Mouse (Mus musculus) heart, postnatal 4 days (tissue): Measurements from ENCODE around the gene Slc6a20a. TPM values are rescaled to one million over a fixed set of nuclear protein-coding genes. Genes with fewer than 3 reads are reported as not detected.
"Not testable (repeated sequence)": the region's sequence is repeated elsewhere in the genome, so short reads cannot be mapped to it uniquely, and the experiment has no call there.

ENCODE experiments used
- DNase-seq: peaks from one replicate; pipeline ENCODE4 v3.0.0; 2021
- total RNA-seq, 2 experiments: library from RNA; stranded (reverse); gene quantifications; 2 replicates each; pipeline ENCODE4 v1.2.3; 2021

Slc6a20a gene
- not detected for total RNA-seq

- DNase-seq, result peak; percentile 5
These were observed at the start of gene Slc6a20a, which contains the start of gene Ccr9 for GRCm38 (mm10) chr9:123678327-123679105. Slc6a20a (minus strand) TSS chr9:123678885. Ccr9 (plus strand) TSS chr9:123678439.

- no peak for DNase-seq
These were observed 44.2 kb upstream of the Slc6a20a start for GRCm38 (mm10) chr9:123722737-123723493.

- peak; percentile 97 for DNase-seq
These were observed 38.7 kb upstream of the Slc6a20a start, which contains the start of gene Lztfl1 for GRCm38 (mm10) chr9:123717186-123718008. Lztfl1 (minus strand) TSS chr9:123717697.

DNA sequence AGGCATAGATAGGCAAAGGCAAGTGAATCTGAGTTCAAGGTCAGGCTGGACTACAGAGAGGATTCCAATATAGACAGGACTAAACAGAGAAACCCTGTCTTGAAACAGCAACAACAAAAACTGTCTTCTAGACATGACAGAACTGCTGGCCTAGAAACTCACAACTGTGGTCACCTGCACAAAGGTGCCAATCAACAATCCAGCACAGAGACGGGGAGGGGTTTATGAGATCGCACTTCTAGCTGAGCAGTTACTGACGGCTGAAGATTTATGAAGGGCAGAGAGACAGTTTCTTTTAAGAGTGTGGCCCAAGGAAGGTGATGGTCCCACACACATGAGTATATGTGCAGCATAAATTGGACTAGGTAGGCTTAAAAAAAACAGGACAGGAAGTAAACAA, 37.6 kb upstream of the Slc6a20a start:
- DNase-seq, result no peak

- no peak for DNase-seq
These were observed 34.4 kb upstream of the Slc6a20a start for GRCm38 (mm10) chr9:123713111-123713510.

DNA sequence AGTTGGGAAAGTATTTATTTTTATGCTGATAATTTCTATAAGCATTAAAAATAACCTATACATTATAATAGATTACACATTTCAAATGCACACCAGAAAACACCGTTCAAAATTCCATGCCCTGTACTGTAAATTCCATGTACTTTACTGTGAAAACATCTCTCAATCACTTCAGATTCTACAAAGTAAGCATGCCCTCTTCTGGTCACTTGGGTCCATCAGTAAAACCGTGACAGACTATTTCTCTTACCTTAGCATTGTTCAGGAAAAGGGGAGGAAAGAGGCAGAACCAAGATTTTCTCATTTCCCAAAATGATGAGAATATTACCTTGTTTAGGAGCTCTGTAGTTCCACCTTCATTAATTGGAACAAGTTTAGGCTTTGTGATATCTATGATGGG, 30.5 kb upstream of the Slc6a20a start:
- DNase-seq, result no peak

DNA sequence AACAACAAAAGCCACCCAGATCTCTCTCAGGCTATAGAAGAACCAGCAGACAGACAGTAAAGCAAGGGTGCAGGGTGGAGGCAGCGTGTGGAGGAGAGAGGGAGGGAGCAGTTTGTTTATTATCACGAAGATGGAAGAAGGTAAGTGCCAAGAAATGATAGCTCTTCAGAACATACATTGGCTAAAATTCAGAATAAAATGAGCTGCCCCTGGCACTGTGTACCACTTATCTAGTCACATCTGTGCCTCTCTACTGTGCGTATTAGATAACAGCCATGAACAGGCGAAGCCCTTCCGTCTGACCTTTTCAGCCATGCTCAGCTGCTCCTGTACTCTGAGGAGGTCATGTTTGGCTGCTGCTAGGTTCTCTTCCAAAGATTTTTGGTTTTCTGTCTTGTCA, 23.1 kb upstream of the Slc6a20a start:
- no peak for DNase-seq

- no peak for DNase-seq
These were observed 17.1 kb upstream of the Slc6a20a start for GRCm38 (mm10) chr9:123695634-123696302.

DNA sequence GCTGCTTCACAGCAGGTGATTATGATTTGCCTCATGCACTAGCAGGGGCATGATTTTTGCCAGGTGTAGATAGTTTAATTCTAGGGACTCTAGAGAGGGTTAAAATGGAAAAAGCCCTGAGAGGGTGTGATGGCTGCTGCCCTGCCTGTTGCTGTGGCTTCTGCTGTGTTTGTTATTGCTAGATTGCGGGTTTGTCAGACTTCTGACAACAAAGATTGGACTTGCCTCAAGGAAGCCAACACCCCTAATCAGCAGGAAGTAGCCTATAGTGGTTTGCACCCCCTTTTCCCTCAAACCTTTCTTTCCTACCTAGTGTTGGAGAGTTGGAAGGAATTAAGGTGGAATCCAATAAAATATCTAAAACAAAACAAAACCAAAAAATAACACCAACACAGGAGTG, 9.5 kb upstream of the Slc6a20a start:
- no peak for DNase-seq

DNA sequence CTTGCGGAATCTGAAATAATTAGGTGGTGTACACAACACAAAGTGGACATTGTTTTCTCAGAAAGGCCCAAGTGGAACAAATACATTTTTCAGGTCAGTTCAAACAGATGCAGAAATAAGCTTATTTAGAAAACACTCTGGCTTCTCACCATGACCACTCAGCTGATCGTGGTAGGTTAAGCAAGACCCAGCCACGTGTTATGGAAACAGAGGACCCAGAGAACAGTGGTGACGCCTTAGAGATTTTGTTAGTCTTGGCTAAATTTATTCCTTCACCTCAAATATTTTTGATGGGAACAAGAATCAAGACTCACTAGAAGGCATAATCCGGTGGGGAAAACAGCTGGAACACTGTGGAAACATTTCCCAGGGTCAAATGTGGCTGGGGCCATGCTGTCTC, 7.5 kb upstream of the Slc6a20a start:
- no peak for DNase-seq

DNA sequence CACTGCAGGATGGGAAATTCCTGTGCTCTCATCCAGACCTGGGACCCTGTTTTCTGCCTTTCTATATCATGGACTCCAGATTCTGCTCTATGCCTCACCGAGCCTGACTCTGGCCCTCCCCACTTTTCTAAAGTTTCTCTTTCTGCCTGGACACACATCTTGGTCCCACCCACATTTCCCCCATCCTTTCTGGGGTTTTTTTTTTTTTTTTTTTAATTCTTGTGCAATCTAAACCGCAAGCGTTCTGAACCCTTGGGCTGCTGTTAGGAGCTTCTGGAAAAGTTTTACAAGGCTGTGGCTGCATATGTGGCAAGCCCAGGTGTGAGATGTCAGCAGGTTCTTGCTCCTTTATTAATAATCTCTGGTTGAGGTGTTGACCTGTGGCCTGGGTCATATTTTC, 5.0 kb upstream of the Slc6a20a start:
- DNase-seq, result no peak

GRCm38 (mm10) chr9:123679198-123679597, 513 bp upstream of the Slc6a20a start:
- DNase-seq, result no peak

- peak; percentile 24 for DNase-seq
These were observed 13.0 kb downstream of the Slc6a20a start for GRCm38 (mm10) chr9:123665645-123666044.

DNA sequence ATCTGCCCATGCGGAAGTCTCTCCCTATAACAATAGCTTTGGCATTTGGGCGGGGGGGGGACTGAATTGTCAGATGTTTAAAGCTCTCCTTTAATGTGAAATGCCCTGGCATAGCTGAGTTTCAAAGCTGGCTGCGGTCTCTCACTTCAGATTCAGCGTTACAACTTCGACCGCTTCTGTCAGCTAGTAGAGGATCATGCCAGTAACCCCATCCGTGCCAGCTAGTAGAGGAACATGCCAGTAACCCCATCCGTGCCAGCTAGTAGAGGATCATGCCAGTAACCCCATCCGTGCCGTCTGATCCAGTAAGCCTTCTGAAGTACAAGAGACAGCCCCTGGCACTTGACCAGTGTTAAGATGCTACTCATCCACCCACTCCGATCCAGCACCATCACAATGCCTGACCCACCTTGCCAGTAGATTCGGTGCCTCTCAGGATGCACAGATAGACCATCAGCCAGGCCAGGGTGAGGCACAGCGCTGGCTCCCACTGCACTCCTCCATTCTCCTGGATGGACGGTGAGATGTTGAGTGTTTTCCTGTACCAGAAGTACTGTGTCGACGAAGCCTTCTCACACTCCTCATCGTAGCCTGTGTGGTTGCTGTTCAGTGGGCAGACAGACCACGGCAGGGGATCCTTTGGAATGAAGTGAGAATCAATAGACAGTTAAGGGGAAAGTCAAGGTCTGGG, 18.6 kb downstream of the Slc6a20a start:
- not testable (repeated sequence) for DNase-seq

GRCm38 (mm10) chr9:123658981-123659380, 19.7 kb downstream of the Slc6a20a start:
- DNase-seq, result no peak

DNA sequence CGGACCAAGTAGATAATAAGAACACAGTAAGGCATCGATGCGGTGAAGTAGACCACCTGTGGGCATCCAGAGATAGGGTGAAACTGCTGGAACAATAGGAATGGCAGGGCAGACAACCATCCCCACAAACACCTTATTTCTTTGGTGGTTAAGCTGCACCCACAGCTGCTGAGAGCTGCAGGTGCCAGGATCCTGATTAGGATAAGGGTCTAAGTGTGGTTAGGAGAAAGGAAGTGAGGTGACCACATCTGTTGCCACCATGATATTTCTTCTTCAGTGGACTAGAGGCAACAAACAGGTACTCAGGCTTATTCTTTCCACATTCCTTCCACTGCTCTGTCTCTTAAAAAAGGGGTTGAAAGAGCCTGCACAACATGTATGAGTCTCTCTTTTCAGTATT, 21.2 kb downstream of the Slc6a20a start:
- no peak for DNase-seq

GRCm38 (mm10) chr9:123651369-123651768, 27.3 kb downstream of the Slc6a20a start:
- DNase-seq, result no peak

DNA sequence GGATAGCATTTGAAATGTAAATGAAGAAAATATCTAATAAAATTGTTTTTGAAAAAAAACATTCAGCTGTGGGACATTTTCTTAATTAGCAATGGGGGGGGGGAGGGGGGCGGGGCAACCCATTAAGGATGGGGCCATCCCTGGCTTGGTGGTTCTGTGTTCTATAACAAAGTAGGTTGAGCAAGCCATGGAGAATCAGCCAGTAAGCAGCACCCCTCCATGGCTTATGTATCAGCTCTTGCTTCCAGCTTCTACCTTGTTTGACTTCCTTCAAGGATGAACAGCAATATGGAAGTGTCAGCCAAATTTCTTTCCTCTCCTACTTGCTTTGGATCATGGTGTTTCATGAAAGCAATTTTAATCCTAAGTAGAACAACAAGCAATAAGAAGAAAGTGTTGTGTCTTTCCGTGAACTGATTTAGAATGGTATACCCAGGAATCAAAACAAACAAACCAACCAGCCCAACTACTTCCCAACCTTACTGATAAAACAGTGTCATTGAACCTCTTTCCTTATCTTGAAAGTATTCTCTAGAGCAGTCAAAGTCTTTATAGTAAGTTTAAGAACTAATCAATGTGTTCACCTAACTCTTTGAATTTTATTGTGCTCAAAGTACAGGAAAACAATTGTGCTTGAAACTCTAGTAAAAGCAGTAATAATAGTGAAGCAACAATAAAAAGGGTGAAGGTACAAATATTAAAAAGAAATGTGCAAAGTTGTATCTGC, 28.7 kb downstream of the Slc6a20a start:
- no peak for DNase-seq

GRCm38 (mm10) chr9:123640106-123640505, 38.6 kb downstream of the Slc6a20a start:
- DNase-seq, result no peak

DNA sequence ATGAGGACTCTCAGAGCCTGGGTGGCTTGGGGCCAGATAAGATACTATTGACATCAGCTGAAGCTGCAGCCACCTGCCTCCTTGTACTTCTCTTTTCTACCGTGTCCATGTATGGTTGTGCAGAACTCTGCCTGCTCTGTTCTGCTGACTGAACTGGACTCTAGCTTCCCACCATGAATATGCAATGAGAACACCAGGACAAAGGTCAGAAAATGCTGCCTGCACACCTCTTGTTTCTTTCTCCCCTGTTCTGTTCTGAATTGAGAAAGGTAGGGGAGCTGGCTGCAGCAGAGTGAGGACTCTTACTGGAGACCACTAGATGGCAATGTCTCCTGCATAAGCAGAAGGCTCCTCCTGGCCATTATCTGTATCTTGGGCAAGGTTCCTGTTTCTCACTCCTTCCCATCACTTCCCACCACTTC, 40.0 kb downstream of the Slc6a20a start:
- peak; percentile 35 for DNase-seq

DNA sequence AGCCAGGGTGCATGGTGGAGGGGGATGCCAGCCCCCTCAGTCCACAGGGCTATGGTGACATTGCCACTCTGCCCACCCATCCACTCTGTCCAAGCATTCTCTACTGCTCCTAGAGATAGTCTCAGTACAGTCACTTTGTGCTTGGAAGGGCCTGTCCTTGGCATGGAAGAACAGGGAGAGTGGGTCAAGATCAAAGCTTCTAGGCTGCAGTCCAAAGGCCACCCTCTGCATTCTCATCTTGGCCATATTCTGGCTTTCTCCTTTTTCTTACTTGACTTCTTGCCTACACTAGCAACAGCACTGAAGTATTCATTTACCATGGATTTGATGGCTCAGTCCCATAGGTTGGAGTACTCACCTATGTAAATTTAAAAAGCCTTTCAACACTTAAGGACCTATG, 40.5 kb downstream of the Slc6a20a start:
- no peak for DNase-seq
